Comparison of ENCODE assay signal across 7 mouse cellular contexts in the genomic region with DNA sequence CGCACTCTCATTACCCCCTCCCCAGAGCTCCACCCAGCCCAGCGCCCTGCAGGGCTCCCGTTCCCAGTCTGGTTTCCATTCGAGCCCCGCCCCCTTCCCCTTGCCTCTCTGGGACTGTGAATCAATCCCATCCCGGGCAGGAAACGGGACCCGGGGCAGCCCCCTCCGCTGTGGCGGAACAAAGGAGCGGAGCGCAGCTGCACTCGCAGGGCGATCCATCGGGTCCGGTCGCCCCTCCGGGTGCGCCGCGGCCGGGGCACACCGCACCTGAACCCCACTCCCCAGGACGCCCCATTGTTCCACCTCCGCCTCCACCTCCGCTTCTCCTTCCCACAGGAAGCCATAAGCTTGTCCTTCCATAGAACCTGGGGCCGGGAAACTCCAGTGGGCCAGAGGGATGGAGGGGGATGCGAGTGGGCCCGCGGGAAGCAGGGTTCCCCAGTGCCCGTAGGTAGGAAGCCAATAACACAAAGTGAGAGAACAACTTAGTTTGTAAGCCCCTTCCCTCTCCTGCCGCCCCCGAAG. TPM values are rescaled to one million over a fixed set of nuclear protein-coding genes. Genes with fewer than 3 reads are reported as not detected.
A peak's percentile ranks its signal among the peaks of the same experiment; 100 is the strongest.
DNase-seq lines count a peak whose midpoint lies in the region; ATAC-seq and TF ChIP-seq lines count a peak whose summit lies in the region.

No protein-coding gene starts in this region.

- no peaks in the 10 kb centered on the region for H3K9me3 ChIP-seq in hindbrain, embryonic 15.5 days
- H3K9me3 ChIP-seq in limb, embryonic 12.5 days = no peaks in the 10 kb centered on the region
- no peaks in the 10 kb centered on the region for H3K9me3 ChIP-seq in midbrain, embryonic 11.5 days (ENCODE audit: control insufficient read depth, low read length)

- WGBS in hindbrain, embryonic 15.5 days = under 1% methylated on average over 33 of the region's 33 CpGs
- WGBS in limb, embryonic 12.5 days = under 1% methylated on average over 33 of the region's 33 CpGs
- WGBS in midbrain, embryonic 11.5 days = under 1% methylated on average over 27 of the region's 33 CpGs
- WGBS in small intestine, adult 2 months = under 1% methylated on average over 33 of the region's 33 CpGs

- H3K4me2 ChIP-seq in hindbrain, embryonic 15.5 days = peak overlapping the region; percentile 65
- peak overlapping the region; percentile 64 for H3K4me2 ChIP-seq in limb, embryonic 12.5 days
- peak overlapping the region; percentile 57 for H3K4me2 ChIP-seq in midbrain, embryonic 11.5 days

- peak; percentile 80 for ATAC-seq in hindbrain, embryonic 15.5 days (ENCODE audit: low FRiP score, low read depth)
- ATAC-seq in limb, embryonic 12.5 days (ENCODE audit: insufficient number of reproducible peaks, insufficient read depth, low FRiP score, low TSS enrichment, low read depth) = peak; percentile 92
- ATAC-seq in midbrain, embryonic 11.5 days (ENCODE audit: low FRiP score) = peak; percentile 91

- H3K4me3 ChIP-seq in brown adipose tissue, adult 24 weeks (ENCODE audit: insufficient read depth, low read depth, low read length) = peak overlapping the region; percentile 78
- peak overlapping the region; percentile 84 for H3K4me3 ChIP-seq in hindbrain, embryonic 15.5 days
- peak overlapping the region; percentile 78 for H3K4me3 ChIP-seq in limb, embryonic 12.5 days (replicated peaks)
- peak overlapping the region; percentile 78 for H3K4me3 ChIP-seq in midbrain, embryonic 11.5 days (ENCODE audit: low read depth, low read length)
- H3K4me3 ChIP-seq in small intestine, adult 2 months (ENCODE audit: low read depth, low read length) = peak overlapping the region; percentile 86

- H3K27ac ChIP-seq in brown adipose tissue, adult 24 weeks (replicated peaks; ENCODE audit: low read depth, low read length) = peak overlapping the region; percentile 95
- H3K27ac ChIP-seq in hindbrain, embryonic 15.5 days (replicated peaks) = peak overlapping the region; percentile 82
- H3K27ac ChIP-seq in limb, embryonic 12.5 days = peak overlapping the region; percentile 97
- peak overlapping the region; percentile 85 for H3K27ac ChIP-seq in midbrain, embryonic 11.5 days (ENCODE audit: low read depth, low read length)
- peak overlapping the region; percentile 52 for H3K27ac ChIP-seq in small intestine, adult 2 months (ENCODE audit: insufficient read depth, low read depth, low read length)

- H3K27me3 ChIP-seq in hindbrain, embryonic 15.5 days = no peaks in the 10 kb centered on the region
- H3K27me3 ChIP-seq in limb, embryonic 12.5 days = no peaks in the 10 kb centered on the region
- no peaks in the 10 kb centered on the region for H3K27me3 ChIP-seq in midbrain, embryonic 11.5 days (ENCODE audit: control insufficient read depth, insufficient read depth, low read length)
- no peaks in the 10 kb centered on the region for H3K27me3 ChIP-seq in small intestine, adult 2 months (ENCODE audit: control insufficient read depth, insufficient read depth, low read length)

- H3K9ac ChIP-seq in hindbrain, embryonic 15.5 days = peak overlapping the region; percentile 81
- peak overlapping the region; percentile 94 for H3K9ac ChIP-seq in limb, embryonic 12.5 days (replicated peaks)
- peak overlapping the region; percentile 97 for H3K9ac ChIP-seq in midbrain, embryonic 11.5 days (ENCODE audit: low read length)

- peaks cover 16% of the 10 kb centered on the region for H3K4me1 ChIP-seq in brown adipose tissue, adult 24 weeks (ENCODE audit: control insufficient read depth, insufficient read depth, insufficient read length, low read length)
- peaks cover 23% of the 10 kb centered on the region for H3K4me1 ChIP-seq in hindbrain, embryonic 15.5 days (replicated peaks)
- peaks cover 24% of the 10 kb centered on the region for H3K4me1 ChIP-seq in limb, embryonic 12.5 days (replicated peaks)
- H3K4me1 ChIP-seq in midbrain, embryonic 11.5 days (ENCODE audit: control insufficient read depth, insufficient read depth, low read length) = peaks cover 9% of the 10 kb centered on the region
- H3K4me1 ChIP-seq in small intestine, adult 2 months (ENCODE audit: control insufficient read depth, insufficient read depth, insufficient read length, low read length) = peaks cover 5% of the 10 kb centered on the region

- no peaks in the 10 kb centered on the region for H3K36me3 ChIP-seq in hindbrain, embryonic 15.5 days
- peaks cover 12% of the 10 kb centered on the region for H3K36me3 ChIP-seq in limb, embryonic 12.5 days
- no peaks in the 10 kb centered on the region for H3K36me3 ChIP-seq in midbrain, embryonic 11.5 days (ENCODE audit: control insufficient read depth, insufficient read depth, low read length)
- no peaks in the 10 kb centered on the region for H3K36me3 ChIP-seq in small intestine, adult 2 months (ENCODE audit: control insufficient read depth, insufficient read depth, low read length)

- peak; percentile 59 for DNase-seq in WW6 (ENCODE audit: low read depth, low spot score)
- DNase-seq in gastrocnemius, adult 8-10 months (ENCODE audit: low spot score in 2 of 2) = peak; percentile 26 to 50
- DNase-seq in midbrain, embryonic 11.5 days (ENCODE audit: low spot score, missing footprints) = peak; percentile 97

- TF ChIP-seq POLR2A in small intestine, adult 2 months (IDR thresholded peaks at IDR 0.05; ENCODE audit: low read depth, low read length) = no peak

- no peak for TF ChIP-seq CTCF in small intestine, adult 2 months (IDR thresholded peaks at IDR 0.05; ENCODE audit: extremely low read depth, insufficient read length, insufficient replicate concordance, low read depth, low read length)

RNA-seq across cellular contexts. Expression of a gene that starts 0.8 kb away (rescaled TPM):
- polyA plus RNA-seq in brown adipose tissue, adult 24 weeks (2012; ENCODE audit: insufficient read depth, insufficient read length, missing spikeins) = 4.4 and 9.1 TPM in 2 replicates
- total RNA-seq in gastrocnemius, adult 8-10 months (2022) = 10 to 100 TPM in 1 of 4 experiments, 1 to 10 TPM in 3; 4.5 to 11.0 (median 6.0) TPM
- polyA plus RNA-seq in hindbrain, embryonic 15.5 days (2015; fragmentation: Nextera tagmentation; extraction: Ambion mirVana) = 50.1 and 64.1 TPM in 2 replicates
- 114 and 142 TPM in 2 replicates for polyA plus RNA-seq in limb, embryonic 12.5 days (2016; fragmentation: Nextera tagmentation; extraction: Ambion mirVana)
- polyA plus RNA-seq in midbrain, embryonic 11.5 days (2014; fragmentation: Nextera tagmentation; extraction: Ambion mirVana) = 104 and 105 TPM in 2 replicates
- 1.0 and 2.6 TPM in 2 replicates for polyA plus RNA-seq in small intestine, adult 2 months (2012; rRNA removed)

Comparison
In these comparisons a context has a peak if more than half of its experiments do, and no peak if none do; other contexts are left out.
1. Peak in every context shown above with its lines: DNase-seq, ATAC-seq, H3K4me3 ChIP-seq and H3K27ac ChIP-seq.
2. DNase-seq: peak in every context shown above with its lines; median percentile 97 in midbrain, embryonic 11.5 days; 59 in WW6; 38 in gastrocnemius, adult 8-10 months.